Mouse (Mus musculus): ENCODE measurements around the gene Tubg1.

GRCm38 (mm10) chr11:101080421-101080820 is 39.3 kb upstream of the Tubg1 start:
- TF ChIP-seq POLR2A (IDR thresholded peaks at IDR 0.05; ENCODE audit: insufficient read depth, low read depth, low read length): no peak
- TF ChIP-seq EP300 (IDR thresholded peaks at IDR 0.05; ENCODE audit: insufficient read depth, low read depth, low read length): no peak

Measured in heart, adult 2 months (tissue).